Mouse (Mus musculus): ENCODE measurements around the gene Chtf18. TPM values are rescaled to one million over a fixed set of nuclear protein-coding genes. Genes with fewer than 3 reads are reported as not detected.

Gene Chtf18
- polyA plus RNA-seq, 1 experiment = 136 TPM

DNA sequence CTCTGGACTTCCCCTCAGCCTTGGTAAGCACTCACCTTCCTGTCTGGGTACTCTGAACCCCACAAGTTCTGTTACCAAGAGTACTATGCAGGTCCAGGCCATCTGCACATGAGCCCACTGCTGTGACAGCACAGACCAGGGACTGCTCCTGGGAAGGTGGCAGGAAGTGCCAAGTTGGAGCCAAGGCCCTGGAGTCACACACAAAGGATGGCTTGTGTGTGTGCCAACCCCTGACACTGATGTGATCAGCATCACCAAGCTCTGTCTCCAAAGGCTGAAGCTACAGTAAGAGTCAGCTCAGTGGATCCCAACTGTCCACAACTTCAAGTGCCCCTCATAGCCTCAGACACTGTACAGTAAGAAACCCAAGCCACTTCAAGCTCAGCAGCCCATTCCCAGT is 54.2 kb downstream of the Chtf18 start:
- TF ChIP-seq CTCF (IDR thresholded peaks at IDR 0.05; ENCODE audit: control insufficient read depth, insufficient read depth, low read length) (no peak), POLR2A (IDR thresholded peaks at IDR 0.05; ENCODE audit: borderline replicate concordance, control insufficient read depth, low read depth, low read length) (no peak)
- H3K4me3 ChIP-seq (replicated peaks; ENCODE audit: control insufficient read depth, low read depth, low read length) = no peak overlapping the region
- H3K27ac ChIP-seq (ENCODE audit: control insufficient read depth, insufficient read depth, low read depth, low read length, poor library complexity) = no peak overlapping the region
- peaks cover 1% of the 10 kb centered on the region; the same call in 1 of the 2 replicates for H3K4me1 ChIP-seq (ENCODE audit: control insufficient read depth, insufficient read depth, low read length)

Other genes with a start within 250 kb of the Chtf18 start
- not detected in 2 replicates for gene Sstr5, start 230.1 kb downstream of the Chtf18 start, polyA plus RNA-seq (2011; ENCODE audit: insufficient read depth, insufficient read length, low replicate concordance, missing spikeins)
- 1.2 TPM in 2 replicates for gene Sox8, start 156.7 kb downstream of the Chtf18 start, polyA plus RNA-seq (2011; ENCODE audit: insufficient read depth, insufficient read length, low replicate concordance, missing spikeins)
- gene Lmf1, start 148.3 kb downstream of the Chtf18 start, polyA plus RNA-seq (2011; ENCODE audit: insufficient read depth, insufficient read length, low replicate concordance, missing spikeins) = 5.3 and 18.8 TPM in 2 replicates
- gene Gng13, start 10.2 kb downstream of the Chtf18 start, polyA plus RNA-seq (2011; ENCODE audit: insufficient read depth, insufficient read length, low replicate concordance, missing spikeins) = 4.0 and 6.2 TPM in 2 replicates
- 3.6 and 8.6 TPM in 2 replicates for gene Rpusd1, start 251 bp upstream of the Chtf18 start, polyA plus RNA-seq (2011; ENCODE audit: insufficient read depth, insufficient read length, low replicate concordance, missing spikeins)
- gene Mslnl, start 8.6 kb upstream of the Chtf18 start, polyA plus RNA-seq (2011; ENCODE audit: insufficient read depth, insufficient read length, low replicate concordance, missing spikeins) = not detected in 2 replicates
- gene Msln, start 27.0 kb upstream of the Chtf18 start, polyA plus RNA-seq (2011; ENCODE audit: insufficient read depth, insufficient read length, low replicate concordance, missing spikeins) = 1.7 TPM in 1 of 2 replicates, not detected in the other
- gene Narfl, start 46.4 kb upstream of the Chtf18 start, polyA plus RNA-seq (2011; ENCODE audit: insufficient read depth, insufficient read length, low replicate concordance, missing spikeins) = 11.8 and 17.0 TPM in 2 replicates
- gene Haghl, start 58.3 kb upstream of the Chtf18 start, polyA plus RNA-seq (2011; ENCODE audit: insufficient read depth, insufficient read length, low replicate concordance, missing spikeins) = 26.2 and 45.8 TPM in 2 replicates
- not detected in 2 replicates for gene Ccdc78, start 59.2 kb upstream of the Chtf18 start, polyA plus RNA-seq (2011; ENCODE audit: insufficient read depth, insufficient read length, low replicate concordance, missing spikeins)
- 33.4 and 149 TPM in 2 replicates for gene Fam173a, start 65.5 kb upstream of the Chtf18 start, polyA plus RNA-seq (2011; ENCODE audit: insufficient read depth, insufficient read length, low replicate concordance, missing spikeins)
- 4.6 TPM in 1 of 2 replicates, not detected in the other for gene AC134908.4, start 68.2 kb upstream of the Chtf18 start, polyA plus RNA-seq (2011; ENCODE audit: insufficient read depth, insufficient read length, low replicate concordance, missing spikeins)
- gene Metrn, start 69.7 kb upstream of the Chtf18 start, polyA plus RNA-seq (2011; ENCODE audit: insufficient read depth, insufficient read length, low replicate concordance, missing spikeins) = 38.6 and 74.8 TPM in 2 replicates
- gene Fbxl16, start 81.7 kb upstream of the Chtf18 start, polyA plus RNA-seq (2011; ENCODE audit: insufficient read depth, insufficient read length, low replicate concordance, missing spikeins) = not detected in 2 replicates
- gene Wdr24, start 96.2 kb upstream of the Chtf18 start, polyA plus RNA-seq (2011; ENCODE audit: insufficient read depth, insufficient read length, low replicate concordance, missing spikeins) = 6.8 and 17.0 TPM in 2 replicates
- 8.8 and 13.4 TPM in 2 replicates for gene Jmjd8, start 101.4 kb upstream of the Chtf18 start, polyA plus RNA-seq (2011; ENCODE audit: insufficient read depth, insufficient read length, low replicate concordance, missing spikeins)
- 125 and 140 TPM in 2 replicates for gene Stub1, start 106.0 kb upstream of the Chtf18 start, polyA plus RNA-seq (2011; ENCODE audit: insufficient read depth, insufficient read length, low replicate concordance, missing spikeins)
- gene Rhbdl1, start 109.9 kb upstream of the Chtf18 start, polyA plus RNA-seq (2011; ENCODE audit: insufficient read depth, insufficient read length, low replicate concordance, missing spikeins) = 3.2 and 10.7 TPM in 2 replicates
- 6.7 TPM in 1 of 2 replicates, not detected in the other for gene Gm20683, start 114.3 kb upstream of the Chtf18 start, polyA plus RNA-seq (2011; ENCODE audit: insufficient read depth, insufficient read length, low replicate concordance, missing spikeins)
- gene Rhot2, start 117.4 kb upstream of the Chtf18 start, polyA plus RNA-seq (2011; ENCODE audit: insufficient read depth, insufficient read length, low replicate concordance, missing spikeins) = 33.5 and 50.5 TPM in 2 replicates
- gene Wdr90, start 134.1 kb upstream of the Chtf18 start, polyA plus RNA-seq (2011; ENCODE audit: insufficient read depth, insufficient read length, low replicate concordance, missing spikeins) = 31.1 and 62.0 TPM in 2 replicates
- gene Mcrip2, start 141.3 kb upstream of the Chtf18 start, polyA plus RNA-seq (2011; ENCODE audit: insufficient read depth, insufficient read length, low replicate concordance, missing spikeins) = 6.8 and 12.7 TPM in 2 replicates
- gene Mettl26, start 147.7 kb upstream of the Chtf18 start, polyA plus RNA-seq (2011; ENCODE audit: insufficient read depth, insufficient read length, low replicate concordance, missing spikeins) = 25.6 and 30.0 TPM in 2 replicates
- 1.6 and 2.2 TPM in 2 replicates for gene Wfikkn1, start 153.4 kb upstream of the Chtf18 start, polyA plus RNA-seq (2011; ENCODE audit: insufficient read depth, insufficient read length, low replicate concordance, missing spikeins)
- gene Rab40c, start 192.3 kb upstream of the Chtf18 start, polyA plus RNA-seq (2011; ENCODE audit: insufficient read depth, insufficient read length, low replicate concordance, missing spikeins) = 5.0 and 6.9 TPM in 2 replicates
- 241 and 296 TPM in 2 replicates for gene Pigq, start 217.5 kb upstream of the Chtf18 start, polyA plus RNA-seq (2011; ENCODE audit: insufficient read depth, insufficient read length, low replicate concordance, missing spikeins)
- gene Nhlrc4, start 217.5 kb upstream of the Chtf18 start, polyA plus RNA-seq (2011; ENCODE audit: insufficient read depth, insufficient read length, low replicate concordance, missing spikeins) = 3.8 and 6.8 TPM in 2 replicates
- not detected in 2 replicates for gene A930017K11Rik, start 225.1 kb upstream of the Chtf18 start, polyA plus RNA-seq (2011; ENCODE audit: insufficient read depth, insufficient read length, low replicate concordance, missing spikeins)

All from bone marrow, adult 2 months (tissue).